Mouse (Mus musculus) splenic B cell, adult 2 months (primary cell): ENCODE measurements around the gene Rimbp3.

ENCODE experiments used
- DNase-seq: peaks from one replicate; pipeline ENCODE4 v3.0.0-alpha.2; 2011; ENCODE audit warnings: low read depth, low spot score
- H3K27me3 ChIP-seq: 2 replicates; pipeline ENCODE4 v1.6.1; 2012; ENCODE audit warnings: mild to moderate bottlenecking, low read length, moderate library complexity, mixed read lengths; ENCODE audit not compliant: control insufficient read depth, poor library complexity, insufficient read depth, severe bottlenecking
- H3K36me3 ChIP-seq: 2 replicates; pipeline ENCODE4 v1.6.1; 2012; ENCODE audit warnings: mild to moderate bottlenecking, low read length, moderate library complexity, mixed read lengths; ENCODE audit not compliant: control insufficient read depth, poor library complexity, insufficient read depth, severe bottlenecking

The Rimbp3 gene

GRCm38 (mm10) chr16:17261341-17261740 lies 52.9 kb downstream of the Rimbp3 start:
- no peaks in the 10 kb centered on the region for H3K36me3 ChIP-seq
- DNase-seq = no peak
- H3K27me3 ChIP-seq = no peaks in the 10 kb centered on the region
